Mouse (Mus musculus) lung, postnatal 25 days (tissue): ENCODE data around the gene Utp6.
A peak's percentile ranks its signal among the peaks of the same experiment; 100 is the strongest.
"Not testable (repeated sequence)": the region's sequence is repeated elsewhere in the genome, so short reads cannot be mapped to it uniquely, and the experiment has no call there.

Source experiments
- DNase-seq: peaks from one replicate; pipeline ENCODE4 v3.0.0; 2022; ENCODE audit warnings: low spot score

Utp6 gene

DNA sequence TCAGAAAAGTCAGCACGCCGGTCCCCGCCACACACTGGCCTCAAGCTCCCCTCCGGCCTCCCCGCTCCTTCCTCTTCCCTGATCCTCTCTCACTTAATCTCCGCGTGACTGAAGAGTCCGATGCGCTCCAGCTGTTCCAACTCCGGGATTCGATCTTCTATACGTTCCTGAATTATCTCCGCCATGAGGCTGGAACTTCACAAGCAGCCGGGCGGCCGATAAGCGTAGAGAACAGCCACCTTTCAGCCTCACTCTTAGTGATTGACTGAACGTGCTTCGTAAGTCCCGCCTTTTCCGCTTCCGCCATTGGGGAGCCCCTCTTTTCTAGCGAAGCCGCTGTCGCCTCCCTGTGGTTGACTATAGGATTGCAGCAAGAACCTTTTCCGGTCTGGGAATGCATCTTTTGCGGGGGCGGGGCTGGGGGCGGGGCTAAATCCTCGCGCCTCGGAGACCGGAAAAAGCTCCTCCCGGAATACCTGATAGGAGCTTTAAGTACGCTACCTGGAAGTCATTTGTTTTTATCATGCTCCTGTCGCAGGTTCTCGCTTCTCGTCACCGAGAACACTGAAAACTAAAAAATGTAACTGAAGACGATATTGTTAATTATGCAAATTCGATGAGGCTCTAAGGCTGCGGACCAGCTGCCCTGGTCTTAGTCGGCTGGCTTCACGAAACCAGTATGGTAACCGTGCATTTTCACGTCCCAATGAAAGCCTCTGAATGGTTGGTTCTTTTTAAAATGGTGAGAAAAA is at the start of gene Utp6:
Utp6 (minus strand) TSS at position 266 of the 752 bp plus-strand sequence.
- peak; percentile 99 for DNase-seq

DNA sequence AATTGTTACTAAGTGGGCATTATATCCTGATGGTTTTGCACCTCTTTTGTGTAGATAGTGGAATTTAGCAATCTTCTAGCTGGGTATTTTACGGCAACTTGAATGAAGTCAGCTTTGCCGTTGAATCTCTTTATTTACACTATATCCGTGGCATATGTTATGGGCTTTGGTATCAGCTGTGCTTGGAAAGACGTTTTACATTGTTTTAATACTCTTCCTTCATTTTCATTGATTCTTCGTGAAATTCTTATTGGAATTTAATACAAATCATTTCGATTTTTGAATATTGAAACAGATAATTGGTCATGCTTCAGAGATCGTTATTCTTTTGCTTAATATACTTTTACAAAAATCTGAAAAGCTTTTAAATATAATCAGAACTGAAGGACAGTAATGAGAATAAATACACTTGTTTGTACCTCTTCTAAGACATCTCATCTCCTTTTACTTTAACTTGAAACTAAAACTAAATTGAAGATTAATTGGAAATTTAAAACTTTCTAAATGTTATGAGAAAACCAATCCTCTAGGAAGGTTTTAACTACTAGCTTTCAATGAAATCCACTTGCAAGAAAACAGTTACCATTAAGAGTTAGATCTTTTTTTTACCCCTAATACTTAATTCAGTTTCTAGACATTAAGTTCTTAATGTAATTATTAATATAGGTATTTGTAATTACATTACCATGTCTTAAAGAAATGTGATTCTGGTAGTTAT is 32.2 kb upstream of the Utp6 start:
- no peak for DNase-seq

DNA sequence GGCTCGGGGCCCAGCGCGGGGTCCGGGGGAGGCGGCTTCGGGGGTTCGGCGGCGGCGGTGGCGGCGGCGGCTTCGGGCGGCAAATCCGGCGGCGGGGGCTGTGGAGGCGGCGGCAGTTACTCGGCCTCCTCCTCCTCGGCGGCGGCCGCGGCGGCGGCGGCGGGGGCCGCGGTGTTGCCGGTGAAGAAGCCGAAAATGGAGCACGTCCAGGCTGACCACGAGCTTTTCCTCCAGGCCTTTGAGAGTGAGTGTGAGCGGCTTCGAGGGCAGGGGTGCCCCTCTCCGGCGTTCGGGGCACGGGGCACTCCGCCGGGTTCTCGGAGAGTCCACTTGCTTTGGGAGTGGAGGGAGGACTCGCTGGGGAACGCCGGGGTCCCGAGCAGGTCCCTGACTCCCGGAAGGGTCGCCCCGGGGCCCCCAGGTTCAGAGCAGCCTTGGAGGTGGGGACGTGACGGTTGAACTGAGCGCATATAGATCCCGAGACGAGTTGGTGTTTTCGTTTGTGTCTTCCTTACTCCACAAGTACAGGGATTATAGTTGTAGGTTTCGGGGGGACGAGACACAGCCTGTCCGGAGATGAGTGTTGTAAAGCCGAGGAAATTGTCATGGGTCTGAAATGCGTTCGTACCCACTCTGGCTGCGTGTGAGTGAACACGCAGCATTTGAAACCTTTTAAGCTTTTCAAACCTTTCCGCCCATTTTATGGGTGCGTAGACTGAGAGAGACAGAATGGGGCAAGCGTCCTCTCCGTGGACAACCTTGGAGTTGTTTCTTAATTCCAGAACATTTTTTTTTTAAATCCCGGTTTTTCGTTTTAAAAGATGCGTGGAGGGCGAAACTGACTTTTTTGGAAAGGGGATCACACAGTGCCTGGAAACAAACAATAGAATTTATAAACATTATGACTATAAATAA is 31.4 kb upstream of the Utp6 start:
- DNase-seq = peak; percentile 5

DNA sequence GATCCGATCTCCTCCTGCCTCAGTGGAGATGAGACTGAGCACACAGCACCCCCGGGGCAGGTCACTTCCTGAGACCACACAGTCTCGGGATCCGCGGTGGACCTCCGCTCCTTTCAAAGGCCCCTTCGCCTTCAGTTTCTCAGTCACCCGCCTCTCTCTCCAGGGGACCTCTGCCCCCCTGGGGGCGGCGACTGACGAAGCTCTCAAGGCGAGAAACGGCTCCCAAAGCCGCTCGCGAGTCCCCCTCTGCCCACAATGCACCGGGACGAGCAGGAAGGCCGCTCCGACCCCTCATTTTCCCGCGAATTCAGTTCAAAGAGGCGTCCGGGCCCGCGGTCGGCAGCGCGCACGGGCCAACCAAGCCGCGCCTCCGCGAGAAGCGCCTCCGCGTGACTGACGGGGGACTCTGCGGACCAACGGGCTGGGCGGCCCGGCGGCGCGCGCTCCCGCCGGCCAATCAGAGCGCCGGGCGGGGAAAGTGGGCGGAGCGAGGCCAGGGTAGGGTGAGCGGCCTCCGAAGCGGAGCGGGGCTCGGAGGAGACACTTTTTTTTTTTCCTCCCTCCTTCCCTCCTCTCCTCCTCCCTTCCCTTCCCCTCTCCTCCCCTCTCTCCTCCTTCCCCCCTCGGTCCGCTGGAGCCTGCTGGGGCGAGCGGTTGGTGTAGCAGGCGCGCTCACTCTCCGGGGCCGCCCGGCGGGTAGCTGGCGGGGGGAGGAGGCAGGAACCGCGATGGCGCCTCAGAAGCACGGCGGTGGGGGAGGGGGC is 30.6 kb upstream of the Utp6 start, which contains the start of gene Suz12:
Suz12 (plus strand) TSS at position 515 of the 764 bp plus-strand sequence.
- peak; percentile 94 for DNase-seq

DNA sequence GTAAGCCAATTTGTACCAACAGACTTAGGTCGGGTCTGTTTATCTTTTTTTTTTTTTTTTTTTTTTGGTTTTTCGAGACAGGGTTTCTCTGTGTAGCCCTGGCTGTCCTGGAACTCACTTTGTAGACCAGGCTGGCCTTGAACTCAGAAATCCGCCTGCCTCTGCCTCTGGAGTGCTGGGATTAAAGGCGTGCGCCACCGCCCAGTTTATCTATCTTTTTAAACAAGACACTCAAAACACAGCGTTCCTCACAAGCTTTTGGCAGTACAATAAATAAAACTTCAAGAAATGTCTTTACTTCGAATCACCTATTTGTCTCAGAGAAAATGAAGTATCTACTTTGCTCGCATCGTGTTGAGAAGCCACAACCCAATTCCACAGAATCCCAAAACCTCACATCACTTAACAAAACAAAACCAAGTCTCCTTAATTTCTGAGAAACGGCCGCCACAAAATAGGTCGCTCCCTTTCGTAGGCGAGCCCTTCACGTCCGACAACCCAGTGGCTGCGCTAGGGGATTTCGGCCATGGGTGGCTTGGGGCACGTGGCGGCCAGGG is 29.9 kb upstream of the Utp6 start:
- DNase-seq = peak; percentile 19

DNA sequence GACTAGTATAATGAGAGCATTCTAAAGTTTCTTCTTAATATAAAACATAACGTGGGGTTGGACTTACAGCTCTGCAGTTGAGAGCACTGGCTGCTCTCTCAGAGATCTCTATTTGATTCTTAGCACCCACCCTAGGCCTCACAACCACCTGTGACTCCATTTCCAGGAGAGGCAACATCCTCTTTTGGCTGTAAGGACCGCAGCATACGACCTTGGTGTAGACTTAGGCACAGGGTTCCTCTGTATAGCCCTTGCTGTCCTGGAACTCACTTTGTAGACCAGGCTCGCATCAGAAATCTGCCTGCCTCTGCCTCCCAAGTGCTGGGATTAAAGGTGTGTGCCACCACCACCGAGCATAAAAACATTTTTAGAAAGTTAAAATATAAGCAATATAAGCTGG is 29.4 kb upstream of the Utp6 start:
- DNase-seq = no peak

DNA sequence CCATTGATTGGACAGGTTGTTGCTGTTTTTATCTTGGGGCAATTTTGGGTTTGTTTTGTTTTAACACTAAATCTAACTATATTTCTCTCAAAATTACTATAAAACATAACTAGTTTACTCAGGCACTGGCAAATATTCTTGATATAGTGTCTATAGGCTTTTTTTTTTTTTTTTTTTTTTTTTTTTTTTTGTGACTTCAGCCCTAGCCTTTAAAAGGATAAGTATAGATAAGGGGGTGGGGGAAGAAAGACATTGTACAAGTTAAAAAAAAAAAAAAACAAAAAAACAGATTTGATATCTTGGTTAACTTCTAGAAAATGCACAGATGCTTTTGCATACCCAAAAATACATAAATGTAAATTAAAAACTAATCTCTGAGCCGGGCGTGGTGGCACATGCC is 27.9 kb upstream of the Utp6 start:
- no peak for DNase-seq

DNA sequence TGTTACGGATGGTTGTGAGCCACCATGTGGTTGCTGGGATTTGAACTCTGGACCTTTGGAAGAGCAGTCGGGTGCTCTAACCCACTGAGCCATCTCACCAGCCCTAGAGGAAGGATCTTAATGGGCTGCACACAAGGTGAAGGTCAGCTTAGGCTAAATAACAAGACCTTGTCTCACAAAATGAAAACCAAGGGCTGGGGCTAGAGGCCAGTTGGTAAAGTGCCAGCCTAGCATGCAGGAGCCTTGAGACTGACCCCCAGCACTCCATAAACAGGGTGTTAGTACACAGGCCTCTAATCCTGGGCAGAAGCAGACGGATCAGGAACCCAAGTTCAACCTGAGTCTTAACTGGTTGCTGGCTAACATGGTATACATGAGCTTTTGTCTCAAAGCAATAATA is 25.7 kb upstream of the Utp6 start:
- DNase-seq = no peak

DNA sequence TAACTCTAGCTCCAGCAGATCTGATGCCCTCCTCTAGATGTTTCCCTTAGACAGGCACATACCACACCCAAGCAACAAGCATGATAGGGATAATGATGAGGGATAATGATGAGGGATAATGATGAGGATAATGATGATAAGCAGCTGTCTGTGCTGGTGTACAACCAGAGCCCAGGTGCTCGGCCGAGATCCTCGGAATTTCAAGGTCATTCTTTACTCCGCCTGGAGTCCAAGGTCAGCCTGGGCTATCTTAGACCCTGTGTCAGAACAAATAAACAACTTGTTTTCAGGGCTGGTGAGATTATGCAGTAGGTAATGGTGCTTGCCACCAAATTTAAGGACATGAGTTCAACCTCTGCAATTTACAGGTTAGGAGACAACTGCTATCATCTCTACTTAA is 24.7 kb upstream of the Utp6 start:
- no peak for DNase-seq

DNA sequence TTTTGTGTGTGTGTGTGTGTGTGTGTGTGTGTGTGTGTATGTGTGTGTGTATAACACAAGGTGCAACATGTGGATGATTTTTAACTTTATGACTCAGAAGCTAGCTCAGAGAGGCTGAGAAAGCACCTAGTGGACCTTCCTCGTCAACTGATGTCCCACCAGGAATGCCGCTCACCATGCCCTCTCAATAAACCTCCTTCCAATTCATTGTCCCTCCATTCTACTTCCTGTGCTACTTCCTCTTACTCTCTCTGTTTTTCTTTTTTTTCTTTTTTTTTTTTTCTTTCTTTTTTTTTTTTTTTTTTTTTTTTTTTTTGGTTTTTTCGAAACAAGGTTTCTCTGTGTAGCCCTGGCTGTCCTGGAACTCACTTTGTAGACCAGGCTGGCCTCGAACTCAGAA is 15.6 kb upstream of the Utp6 start:
- not testable (repeated sequence) for DNase-seq

DNA sequence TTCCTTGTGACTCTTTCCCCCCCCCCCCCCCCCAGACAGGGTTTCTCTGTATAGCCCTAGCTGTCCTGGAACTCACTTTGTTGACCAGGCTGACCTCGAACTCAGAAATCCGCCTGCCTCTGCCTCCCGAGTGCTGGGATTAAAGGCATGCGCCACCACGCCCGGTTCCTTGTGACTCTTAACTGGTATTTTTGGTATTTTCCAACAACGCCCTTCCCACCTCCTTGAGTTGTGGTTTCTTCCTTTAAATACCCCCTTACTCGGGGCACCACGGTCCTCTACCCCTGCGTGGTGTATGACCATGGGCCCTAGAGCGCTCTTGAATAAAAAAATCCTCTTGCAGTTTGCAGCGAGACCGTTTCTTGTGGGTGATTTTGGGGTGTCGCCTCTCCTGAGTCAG is 14.9 kb upstream of the Utp6 start:
- not testable (repeated sequence) for DNase-seq

DNA sequence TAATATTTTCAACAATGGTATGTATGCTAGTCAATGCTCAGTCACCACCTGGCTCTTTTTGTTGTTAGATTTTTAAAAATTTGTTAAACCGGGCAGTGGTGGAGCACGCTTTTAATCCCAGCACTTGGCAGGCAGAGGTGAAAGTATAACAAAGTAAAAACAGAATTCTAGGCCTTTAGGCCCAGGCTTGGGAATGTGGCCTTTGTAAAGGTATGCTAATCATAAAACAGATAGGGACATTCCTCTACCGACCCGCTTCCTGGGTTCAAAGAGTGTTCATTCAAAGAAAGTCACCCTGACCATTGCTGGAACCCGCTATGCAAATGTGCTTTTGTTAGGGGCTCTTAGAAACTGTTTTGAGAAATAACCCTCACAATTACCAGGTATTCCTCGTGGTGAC is 14.5 kb upstream of the Utp6 start:
- not testable (repeated sequence) for DNase-seq

DNA sequence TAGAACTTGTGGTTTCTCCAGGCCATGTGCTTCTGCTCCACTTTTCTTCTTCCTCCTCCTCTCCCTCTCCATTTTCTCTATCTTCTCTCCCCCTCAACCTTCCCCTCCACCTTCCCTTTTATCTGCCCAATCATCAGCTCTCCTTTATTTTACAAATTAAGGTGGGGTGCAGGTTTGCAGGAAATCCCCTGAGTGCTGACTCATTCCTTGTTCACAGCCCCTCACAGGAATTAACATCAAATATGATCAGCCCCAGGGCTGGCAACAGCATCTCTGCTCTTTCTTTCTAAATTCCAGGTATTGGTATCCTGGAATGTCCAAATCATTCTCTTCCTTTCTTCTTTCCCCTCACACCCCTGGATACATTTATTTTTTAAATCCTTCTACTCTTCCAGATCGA is 14.0 kb upstream of the Utp6 start:
- no peak for DNase-seq

DNA sequence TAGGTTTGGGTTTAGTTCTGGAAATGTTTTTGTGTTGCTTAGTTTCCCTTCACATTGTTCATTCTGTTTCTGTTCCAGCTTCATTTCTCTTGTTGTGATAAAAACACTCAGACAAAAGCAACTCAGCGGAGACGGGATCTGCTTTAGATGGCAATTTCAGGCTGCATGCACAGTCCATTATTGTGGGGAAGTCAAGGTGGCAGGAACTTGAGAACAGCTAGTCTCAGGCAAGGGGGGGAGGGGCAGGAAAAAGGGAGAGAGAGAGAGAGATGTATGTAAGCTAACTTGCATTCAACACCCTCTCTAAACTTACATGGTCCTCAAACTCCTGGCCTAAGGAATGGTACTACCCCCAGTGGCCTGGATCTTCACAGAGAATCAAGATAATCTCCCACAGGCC is 13.2 kb upstream of the Utp6 start:
- DNase-seq = no peak

DNA sequence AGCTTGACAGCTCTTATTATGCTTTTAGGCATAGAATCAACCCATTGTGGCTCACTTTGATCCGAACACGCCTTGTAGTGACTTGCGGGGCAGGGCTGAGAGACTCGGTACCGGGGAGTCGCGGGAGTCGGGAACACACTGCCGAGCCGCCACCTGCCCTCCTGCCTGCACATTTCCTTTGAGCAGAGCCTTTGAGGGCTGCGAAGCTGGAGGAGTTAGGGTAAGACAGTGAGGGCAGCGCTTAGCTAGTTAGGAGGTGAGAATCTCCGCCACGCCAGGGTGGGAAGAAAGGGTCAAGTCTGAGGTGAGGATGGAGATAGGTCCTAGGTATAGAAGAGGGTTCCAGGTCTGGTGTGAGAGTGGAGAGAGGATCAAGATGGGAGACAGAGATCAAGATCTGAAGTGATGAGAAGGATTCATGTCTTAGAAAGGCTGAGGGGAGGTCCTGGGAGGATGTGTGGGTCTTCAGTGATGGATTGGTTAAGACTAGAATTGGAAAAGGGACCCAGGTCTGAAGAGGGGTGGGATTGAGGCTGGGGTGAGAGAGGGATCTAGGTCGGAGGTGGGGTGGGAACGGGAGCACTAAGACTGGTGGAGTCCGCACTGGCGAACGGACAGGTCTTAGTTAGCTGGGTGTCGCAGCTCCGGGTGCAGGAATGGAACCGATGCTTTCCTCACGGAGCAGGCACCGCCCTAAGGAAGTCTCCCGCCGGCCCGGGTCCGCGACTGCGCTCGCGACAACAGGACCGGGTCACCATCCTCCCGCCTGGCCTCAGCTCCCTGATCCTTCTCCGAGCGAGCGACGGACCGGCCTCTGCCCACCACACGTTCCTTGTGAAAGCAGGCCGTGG is 11.7 kb upstream of the Utp6 start:
- no peak for DNase-seq

DNA sequence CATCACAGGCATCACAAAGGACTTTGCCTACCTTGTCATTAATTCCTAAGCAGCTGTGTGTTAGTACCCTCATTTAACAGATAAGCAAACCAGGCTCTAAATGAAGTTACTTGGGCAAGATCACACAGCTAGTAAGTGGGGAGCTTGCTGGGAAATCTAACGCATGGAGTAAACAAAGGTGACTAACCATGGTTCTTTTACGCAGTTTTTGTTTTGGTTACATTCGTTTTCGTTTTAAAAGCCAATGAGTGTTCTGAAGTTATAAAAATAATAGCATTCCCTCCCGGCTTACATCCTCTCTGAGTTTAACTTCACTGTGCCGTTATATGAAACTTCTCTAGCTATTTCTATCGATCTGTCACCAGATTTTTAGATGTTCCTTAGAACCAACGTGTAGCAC is 10.9 kb upstream of the Utp6 start:
- no peak for DNase-seq

DNA sequence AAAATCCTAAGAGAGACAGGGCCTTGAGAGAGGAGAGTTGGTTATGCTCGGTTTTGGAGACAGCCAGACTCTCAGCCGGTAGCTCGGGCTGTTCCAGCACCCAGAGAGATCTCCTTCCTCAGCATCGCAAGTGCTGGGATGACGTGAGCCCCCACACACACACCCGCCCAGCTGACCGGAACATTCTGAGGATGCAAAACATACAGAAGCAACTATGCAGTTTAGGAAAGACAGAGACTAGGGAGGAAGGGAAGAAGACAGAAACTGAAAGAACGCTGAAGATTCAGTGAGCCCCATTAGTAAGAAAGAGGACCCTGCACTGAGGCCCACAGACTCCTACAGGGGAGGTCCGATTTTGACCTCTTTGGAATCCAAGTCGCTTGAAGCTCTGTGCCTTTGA is 5.6 kb upstream of the Utp6 start:
- no peak for DNase-seq

DNA sequence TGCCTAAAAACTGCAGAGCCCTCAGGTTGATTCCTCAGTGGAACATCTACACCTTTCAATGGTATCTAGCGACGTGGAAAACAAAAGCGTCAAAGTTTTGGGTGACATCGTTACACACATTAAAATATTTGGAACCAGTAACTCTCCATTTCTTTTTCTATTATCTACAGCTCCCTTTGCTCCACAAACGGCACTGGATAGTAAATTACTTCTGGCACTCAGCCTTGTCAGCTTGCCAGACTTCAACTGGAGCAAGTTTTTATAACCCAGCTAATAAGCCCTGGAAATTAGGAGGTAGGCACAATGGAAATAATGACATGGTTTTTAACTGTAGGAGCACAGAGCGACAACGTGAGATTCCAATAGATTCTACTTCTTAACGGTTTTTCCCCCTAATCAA is 3.7 kb upstream of the Utp6 start:
- peak; percentile 37 for DNase-seq

DNA sequence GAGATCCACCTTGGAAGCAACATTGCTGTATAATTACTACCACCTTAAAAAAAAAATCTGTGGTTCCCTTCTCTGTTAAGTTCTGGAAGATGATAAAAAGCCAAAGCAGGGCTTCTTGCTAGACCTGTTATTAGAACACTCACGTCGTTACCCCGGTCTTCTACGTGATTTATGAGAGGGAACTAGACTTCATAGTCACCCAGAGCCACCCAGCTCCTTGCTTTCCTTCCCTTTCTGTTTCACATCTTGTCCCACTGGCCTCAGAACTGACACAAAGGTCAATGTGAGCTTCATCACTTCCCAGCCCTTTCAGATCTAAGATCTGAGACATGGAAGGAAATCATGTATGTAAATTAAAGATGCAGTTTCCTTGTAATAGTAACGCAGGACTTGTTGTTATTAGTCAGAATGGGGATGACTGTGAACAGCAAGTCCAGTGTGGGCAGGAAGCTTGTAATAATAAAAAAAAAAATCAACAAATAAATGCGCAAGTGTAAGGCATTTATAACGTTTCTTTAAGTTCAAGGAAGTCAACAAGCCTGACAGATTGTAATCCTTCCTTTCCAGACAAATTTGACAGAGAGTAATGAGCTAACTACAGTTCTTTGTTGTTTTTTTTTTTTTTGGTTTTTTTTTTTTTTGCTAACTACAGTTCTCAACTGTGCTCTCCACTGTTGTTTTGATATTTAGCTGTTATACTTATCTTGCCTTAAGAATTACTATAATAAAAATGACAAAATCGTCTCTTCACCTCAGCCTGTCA is 1.2 kb upstream of the Utp6 start:
- DNase-seq = no peak

DNA sequence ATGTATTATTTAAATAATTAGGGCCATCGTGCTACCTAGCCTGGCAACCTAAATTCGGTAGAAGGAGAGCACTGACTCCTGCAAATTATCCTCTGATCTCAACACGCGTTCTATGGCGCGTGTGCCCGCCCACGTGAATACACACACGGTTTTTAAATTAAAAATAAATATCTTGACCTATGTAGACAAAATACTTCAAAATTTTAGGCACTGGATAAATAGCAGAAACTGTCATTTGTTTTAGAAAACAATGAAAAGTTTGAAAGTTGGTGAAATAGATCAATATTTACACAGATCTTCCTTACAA is 640 bp upstream of the Utp6 start:
- DNase-seq = no peak
